Mouse (Mus musculus) intestine, embryonic 16.5 days (tissue): ENCODE data around the gene Cyp11a1. TPM values are rescaled to one million over a fixed set of nuclear protein-coding genes. Genes with fewer than 3 reads are reported as not detected.

Source experiments
- ATAC-seq: fragments of 200-750 bp; cut with Nextera tagmentation; 2 replicates; pipeline ENCODE4 v1.8.0; 2017; ENCODE audit warnings: moderate TSS enrichment, moderate library complexity
- H3K27ac ChIP-seq: fragments of 300-500 bp; sonication (generic); 2 replicates; pipeline ENCODE4 v1.5.1; 2014; ENCODE audit warnings: mild to moderate bottlenecking, low read length
- H3K27me3 ChIP-seq: fragments of 300-500 bp; sonication (generic); replicated peaks from 2 replicates; pipeline ENCODE4 v1.6.1; 2014; ENCODE audit warnings: low read length, control low read depth, mixed read lengths; ENCODE audit not compliant: control insufficient read depth, insufficient read depth
- H3K36me3 ChIP-seq: fragments of 300-500 bp; sonication (generic); 2 replicates; pipeline ENCODE4 v1.6.1; 2014; ENCODE audit warnings: low read length, control low read depth; ENCODE audit not compliant: control insufficient read depth, insufficient read depth
- H3K4me1 ChIP-seq: fragments of 300-500 bp; sonication (generic); 2 replicates; pipeline ENCODE4 v1.6.1; 2014; ENCODE audit warnings: low read length, control low read depth, mixed read lengths; ENCODE audit not compliant: control insufficient read depth, insufficient read depth
- H3K4me2 ChIP-seq: fragments of 300-500 bp; sonication (generic); 2 replicates; pipeline ENCODE4 v1.6.1; 2014; ENCODE audit warnings: low read depth, low read length, control low read depth
- H3K4me3 ChIP-seq: fragments of 300-500 bp; sonication (generic); 2 replicates; pipeline ENCODE4 v1.5.1; 2014; ENCODE audit warnings: mild to moderate bottlenecking, low read length
- H3K9ac ChIP-seq: fragments of 300-500 bp; sonication (generic); 2 replicates; pipeline ENCODE4 v1.6.1; 2014; ENCODE audit warnings: low read depth, low read length
- H3K9me3 ChIP-seq: fragments of 300-500 bp; sonication (generic); 2 replicates; pipeline ENCODE4 v1.6.1; 2016; ENCODE audit warnings: low read length, control low read depth; ENCODE audit not compliant: control insufficient read depth
- WGBS: fragments of 180-500 bp; shearing (Covaris S2); extraction: QIAGEN DNeasy Blood & Tissue Kit; methylation state at CpG from one replicate; pipeline ENCODE4 v1.1.7; 2014; 5-methylcytosine and 5-hydroxymethylcytosine counted together
- polyA plus RNA-seq: library from polyadenylated mRNA; unstranded; fragments of >200 nt; fragmentation: Nextera tagmentation; extraction: Ambion mirVana; gene quantifications from 2 replicates; pipeline ENCODE4 v1.2.1, GENCODE M21; 2015

Cyp11a1 gene
- 6.4 and 22.4 TPM in 2 replicates for polyA plus RNA-seq

- Histone ChIP-seq H3K4me3 (no peak within 1 kb of the TSS), H3K4me1 (0 out of 2 replicates have a peak, but pooled peaks cover 5% of the 10 kb centered on the region), H3K27me3 (no peaks in the 10 kb centered on the region), H3K9me3 (no peaks in the 10 kb centered on the region), H3K36me3 (no peaks in the 10 kb centered on the region), H3K4me2 (no peak within 1 kb of the TSS), H3K27ac (no peak within 1 kb of the TSS), H3K9ac (no peak within 1 kb of the TSS)
- ATAC-seq, result no peak
- WGBS, result 84% methylated on average over 16 of the region's 16 CpGs
These were observed at the start of gene Cyp11a1 for GRCm38 (mm10) chr9:58005753-58006461. Gene Cyp11a1 (plus strand): TSS chr9:58006411.

GRCm38 (mm10) chr9:57956838-57957236 is 49.4 kb upstream of the Cyp11a1 start:
- H3K27ac ChIP-seq, result no peak overlapping the region
- H3K4me3 ChIP-seq, result no peak overlapping the region
- H3K27me3 ChIP-seq, result no peaks in the 10 kb centered on the region
- peaks cover 17% of the 10 kb centered on the region for H3K4me1 ChIP-seq
- no peaks in the 10 kb centered on the region for H3K9me3 ChIP-seq
- H3K9ac ChIP-seq, result no peak overlapping the region
- no peak overlapping the region for H3K4me2 ChIP-seq
- WGBS, result 80% methylated on average over 5 of the region's 5 CpGs
- H3K36me3 ChIP-seq, result no peaks in the 10 kb centered on the region
- ATAC-seq, result peak; percentile 19; the same call in 1 of the 2 replicates

GRCm38 (mm10) chr9:57958615-57959014 is 47.6 kb upstream of the Cyp11a1 start:
- 65% methylated on average over 1 of the region's 1 CpGs for WGBS

GRCm38 (mm10) chr9:57959399-57959798 is 46.8 kb upstream of the Cyp11a1 start:
- 54% methylated on average over 10 of the region's 10 CpGs for WGBS
- H3K36me3 ChIP-seq, result no peaks in the 10 kb centered on the region

More at GRCm38 (mm10) chr9:57958615-57959014, 47.6 kb upstream of the Cyp11a1 start:
- H3K36me3 ChIP-seq, result no peaks in the 10 kb centered on the region
- no peak overlapping the region for H3K9ac ChIP-seq
- ATAC-seq, result no peak
- no peaks in the 10 kb centered on the region for H3K27me3 ChIP-seq
- no peak overlapping the region for H3K27ac ChIP-seq
- H3K4me1 ChIP-seq, result peaks cover 9% of the 10 kb centered on the region
- no peak overlapping the region for H3K4me3 ChIP-seq
- no peaks in the 10 kb centered on the region for H3K9me3 ChIP-seq
- H3K4me2 ChIP-seq, result no peak overlapping the region

GRCm38 (mm10) chr9:57959886-57960866 is 46.0 kb upstream of the Cyp11a1 start:
- WGBS, result 82% methylated on average over 17 of the region's 17 CpGs
- Histone ChIP-seq H3K9me3 (no peaks in the 10 kb centered on the region), H3K9ac (0 out of 2 replicates have a peak overlapping the region, but pooled peaks have one; percentile 8), H3K36me3 (no peaks in the 10 kb centered on the region), H3K27ac (no peak overlapping the region), H3K4me1 (peaks cover 12% of the 10 kb centered on the region), H3K4me3 (no peak overlapping the region), H3K27me3 (no peaks in the 10 kb centered on the region), H3K4me2 (no peak overlapping the region)
- ATAC-seq, result no peak

More at GRCm38 (mm10) chr9:57959399-57959798, 46.8 kb upstream of the Cyp11a1 start:
- Histone ChIP-seq H3K9ac (no peak overlapping the region), H3K4me2 (no peak overlapping the region), H3K27me3 (no peaks in the 10 kb centered on the region), H3K9me3 (no peaks in the 10 kb centered on the region), H3K4me1 (peaks cover 8% of the 10 kb centered on the region), H3K27ac (no peak overlapping the region), H3K4me3 (no peak overlapping the region)
- ATAC-seq, result no peak

- Histone ChIP-seq H3K27me3 (no peaks in the 10 kb centered on the region), H3K9ac (peak overlapping the region; percentile 20; the same call in 1 of the 2 replicates), H3K4me3 (no peak overlapping the region), H3K27ac (no peak overlapping the region), H3K9me3 (no peaks in the 10 kb centered on the region), H3K4me1 (peaks cover 21% of the 10 kb centered on the region), H3K4me2 (no peak overlapping the region), H3K36me3 (no peaks in the 10 kb centered on the region)
- ATAC-seq, result no peak
- 92% methylated on average over 15 of the region's 15 CpGs for WGBS
These were observed 45.0 kb upstream of the Cyp11a1 start for GRCm38 (mm10) chr9:57961226-57961625.

GRCm38 (mm10) chr9:57961863-57962778 is 44.1 kb upstream of the Cyp11a1 start:
- Histone ChIP-seq H3K4me1 (peaks cover 26% of the 10 kb centered on the region), H3K27ac (no peak overlapping the region)
- no peak for ATAC-seq

GRCm38 (mm10) chr9:57963249-57963997 is 42.8 kb upstream of the Cyp11a1 start:
- 88% methylated on average over 4 of the region's 4 CpGs for WGBS

More at GRCm38 (mm10) chr9:57961863-57962778, 44.1 kb upstream of the Cyp11a1 start:
- no peaks in the 10 kb centered on the region for H3K36me3 ChIP-seq
- WGBS, result 55% methylated on average over 17 of the region's 17 CpGs
- no peaks in the 10 kb centered on the region for H3K27me3 ChIP-seq
- no peak overlapping the region for H3K4me3 ChIP-seq
- no peak overlapping the region for H3K4me2 ChIP-seq
- no peak overlapping the region for H3K9ac ChIP-seq
- no peaks in the 10 kb centered on the region for H3K9me3 ChIP-seq

More at GRCm38 (mm10) chr9:57963249-57963997, 42.8 kb upstream of the Cyp11a1 start:
- Histone ChIP-seq H3K4me3 (no peak overlapping the region), H3K4me1 (peaks cover 35% of the 10 kb centered on the region), H3K9ac (no peak overlapping the region), H3K36me3 (no peaks in the 10 kb centered on the region), H3K4me2 (no peak overlapping the region), H3K27ac (no peak overlapping the region), H3K27me3 (no peaks in the 10 kb centered on the region), H3K9me3 (no peaks in the 10 kb centered on the region)
- ATAC-seq, result no peak
